Mouse (Mus musculus) MEL (cell line): ENCODE results near the gene Dnajc30.

Experiments used
- CTCF ChIP-seq, 3 experiments: IDR thresholded peaks in 2 of 3; conservative IDR thresholded peaks in 1 of 3; 2 replicates each; pipeline ENCODE4 v1.5.1; 2011 to 2012; ENCODE audit warnings: low read length in 3 of 3, low read depth in 2 of 3, mild to moderate bottlenecking in 2 of 3, improper control_type of control experiment in 1 of 3, inconsistent platforms in 1 of 3, mixed read lengths in 1 of 3, moderate library complexity in 1 of 3; ENCODE audit not compliant: control insufficient read depth in 1 of 3, insufficient read depth in 1 of 3, poor library complexity in 1 of 3, severe bottlenecking in 1 of 3
- GATA1 ChIP-seq: IDR thresholded peaks from 2 replicates; pipeline ENCODE4 v1.6.1; 2011; ENCODE audit warnings: low read depth, low read length, improper control_type of control experiment
- MAX ChIP-seq: IDR thresholded peaks from 2 replicates; pipeline ENCODE4 v1.6.1; 2011; ENCODE audit warnings: low read length, improper control_type of control experiment
- MXI1 ChIP-seq: IDR thresholded peaks from 2 replicates; pipeline ENCODE4 v1.6.1; 2011; ENCODE audit warnings: mild to moderate bottlenecking, low read depth, low read length, improper control_type of control experiment
- NELFE ChIP-seq: IDR thresholded peaks from 2 replicates; pipeline ENCODE4 v1.6.1; 2011; ENCODE audit warnings: low read depth, low read length, improper control_type of control experiment

DNA sequence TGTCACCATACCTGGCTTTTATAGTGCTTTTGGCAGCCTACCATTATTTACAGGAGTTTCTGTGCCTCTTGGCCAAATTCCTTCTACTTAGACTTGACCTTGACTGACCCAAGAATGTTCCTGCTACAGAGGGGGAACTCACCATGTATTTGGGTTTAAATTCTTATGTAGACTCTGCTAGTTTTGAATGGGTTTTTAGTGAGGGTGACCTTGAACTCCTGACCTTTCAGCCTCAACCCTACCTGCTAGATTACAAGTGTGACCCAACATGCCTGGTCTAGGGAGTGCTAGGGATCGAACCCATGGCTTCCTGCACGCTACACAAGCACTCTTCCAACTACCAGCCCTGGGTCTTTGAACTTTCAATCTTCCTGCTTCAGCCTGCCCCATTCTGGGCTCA is 8.1 kb downstream of the Dnajc30 start:
- TF ChIP-seq CTCF (IDR thresholded peaks at IDR 0.05 in 2 of 3, conservative IDR thresholded peaks at IDR 0.05 in 1 of 3; ENCODE audit: control insufficient read depth in 1 of 3, insufficient read depth in 1 of 3, low read depth in 2 of 3, low read length in 3 of 3, poor library complexity in 1 of 3, severe bottlenecking in 1 of 3) = no peak
- TF ChIP-seq MXI1 = no peak
- TF ChIP-seq MAX = no peak
- no peak for TF ChIP-seq NELFE
- no peak for TF ChIP-seq GATA1
